In the genomic region with DNA sequence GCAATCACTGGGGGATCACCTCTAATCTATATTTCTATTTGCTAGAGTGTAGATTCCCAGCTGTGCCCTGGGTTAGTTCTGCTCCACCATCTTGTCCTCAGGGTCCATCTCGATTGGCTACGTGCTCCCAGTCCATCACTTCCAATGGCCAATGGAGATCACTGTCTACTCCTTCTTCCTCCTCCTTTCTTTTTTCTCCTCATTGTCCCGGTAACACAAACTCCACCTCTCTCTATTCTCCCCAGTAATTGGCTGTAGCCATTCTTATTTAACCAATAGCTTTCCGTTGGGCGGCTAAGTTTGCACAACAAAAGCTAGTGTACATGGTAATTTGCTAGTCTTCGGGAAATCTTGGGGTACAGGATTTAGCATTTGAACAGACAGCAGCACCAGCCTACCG, we compare ENCODE assay signal across 25 mouse cellular contexts. TPM values are rescaled to one million over a fixed set of nuclear protein-coding genes. Genes with fewer than 3 reads are reported as not detected.
"Had no signal": no experiment of that assay in that cellular context is flagged by ENCODE, and none has a peak within 500 bp of the region (broad histone marks: within the 10 kb centered on the region; RNA-seq: fewer than 3 reads in every experiment).

No protein-coding gene starts in this region.

- H3K4me1 ChIP-seq: lung, embryonic 15.5 days; neural tube, embryonic 13.5 days; stomach, embryonic 15.5 days had no signal

- H3K27ac ChIP-seq: lung, embryonic 15.5 days; midbrain, embryonic 10.5 days; midbrain, embryonic 12.5 days; neural tube, embryonic 13.5 days; neural tube, embryonic 15.5 days; stomach, embryonic 15.5 days; stomach, postnatal 0 days had no signal

- H3K27me3 ChIP-seq: lung, embryonic 15.5 days; midbrain, embryonic 12.5 days; neural tube, embryonic 13.5 days; neural tube, embryonic 15.5 days; stomach, embryonic 15.5 days had no signal

- DNase-seq: liver, postnatal 0 days; lung, adult 2 months; lung, postnatal 14 days; lung, postnatal 4 days; midbrain, embryonic 14.5 days; retina, postnatal 1 day; right cerebral cortex, adult 18-20 months; right cerebral cortex, postnatal 25 days; right cerebral cortex, postnatal 4 days; spleen, adult 18-20 months; thymus, adult 2 months; thymus, postnatal 25 days; thymus, postnatal 4 days had no signal

- H3K9me3 ChIP-seq: lung, embryonic 15.5 days; midbrain, embryonic 10.5 days; midbrain, embryonic 12.5 days; neural tube, embryonic 13.5 days; neural tube, embryonic 15.5 days; stomach, embryonic 15.5 days had no signal

- H3K4me3 ChIP-seq: lung, embryonic 15.5 days; midbrain, embryonic 10.5 days; midbrain, embryonic 12.5 days; myocyte; neural tube, embryonic 13.5 days; neural tube, embryonic 15.5 days; stomach, embryonic 15.5 days had no signal

- H3K36me3 ChIP-seq: lung, embryonic 15.5 days; midbrain, embryonic 10.5 days; midbrain, embryonic 12.5 days; neural tube, embryonic 13.5 days; neural tube, embryonic 15.5 days; stomach, embryonic 15.5 days had no signal

RNA-seq across cellular contexts. Expression of gene Cyp24a1, which starts 32.8 kb away (rescaled TPM):
- polyA plus RNA-seq: liver, postnatal 0 days; lung, adult 2 months; lung, embryonic 15.5 days; lung, postnatal 0 days; midbrain, embryonic 10.5 days; neural tube, embryonic 11.5 days; neural tube, embryonic 13.5 days; small intestine, adult 2 months; stomach, embryonic 15.5 days; stomach, postnatal 0 days; urinary bladder, adult 2 months had no signal
